Mouse (Mus musculus): Measurements from ENCODE around the gene Creb3l2. TPM values are rescaled to one million over a fixed set of nuclear protein-coding genes. Genes with fewer than 3 reads are reported as not detected.

Gene Creb3l2
- polyA plus RNA-seq, 1 experiment from 2014 or later = 31.1 TPM

DNA sequence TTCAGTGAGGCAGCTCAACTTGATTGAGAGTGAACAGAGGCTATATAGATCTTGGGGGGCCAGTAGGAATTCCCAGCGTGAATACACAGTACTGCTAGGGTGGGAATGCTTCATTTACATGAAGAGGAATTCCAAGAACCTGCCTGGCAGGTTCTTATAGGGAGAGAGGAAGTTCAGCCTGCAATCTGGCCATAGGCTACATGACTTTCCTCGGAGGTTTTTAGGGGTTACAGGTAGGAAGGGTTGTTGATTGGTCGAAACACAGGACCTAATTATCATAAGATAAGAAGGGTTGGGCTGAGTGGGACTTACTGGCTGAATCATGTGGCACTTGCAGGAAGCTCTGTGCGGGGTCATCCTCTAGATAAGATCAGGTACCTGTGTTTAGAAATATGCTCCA, 9.7 kb upstream of the Creb3l2 start:
- Histone ChIP-seq H3K4me3 (ENCODE audit: low read length) (no peak overlapping the region), H3K4me1 (replicated peaks; ENCODE audit: control insufficient read depth, insufficient read depth, low read length) (peaks cover 3% of the 10 kb centered on the region; the same call in 1 of the 2 replicates), H3K9me3 (ENCODE audit: control insufficient read depth, low read length) (no peaks in the 10 kb centered on the region)

GRCm38 (mm10) chr6:37447704-37448466, 5.9 kb upstream of the Creb3l2 start:
- Histone ChIP-seq H3K27ac (ENCODE audit: low read length) (no peak overlapping the region), H3K36me3 (ENCODE audit: control insufficient read depth, insufficient read depth, low read length) (no peaks in the 10 kb centered on the region), H3K4me3 (ENCODE audit: low read length) (no peak overlapping the region), H3K4me1 (replicated peaks; ENCODE audit: control insufficient read depth, insufficient read depth, low read length) (peaks cover 4% of the 10 kb centered on the region), H3K27me3 (ENCODE audit: control insufficient read depth, insufficient read depth, low read depth, low read length) (no peaks in the 10 kb centered on the region), H3K4me2 (ENCODE audit: low read depth, low read length) (no peak overlapping the region), H3K9me3 (ENCODE audit: control insufficient read depth, low read length) (no peaks in the 10 kb centered on the region), H3K9ac (ENCODE audit: low read length) (no peak overlapping the region)
- 20% methylated on average over 10 of the region's 10 CpGs for WGBS
- ATAC-seq (ENCODE audit: low read depth) = peak; percentile 71

More for the DNA sequence above, 9.7 kb upstream of the Creb3l2 start:
- H3K27me3 ChIP-seq (ENCODE audit: control insufficient read depth, insufficient read depth, low read depth, low read length) = no peaks in the 10 kb centered on the region
- H3K27ac ChIP-seq (ENCODE audit: low read length) = 0 out of 2 replicates have a peak overlapping the region, but pooled peaks have one; percentile 6
- no peak overlapping the region for H3K9ac ChIP-seq (ENCODE audit: low read length)
- peak; percentile 51; the same call in 1 of the 2 replicates for ATAC-seq (ENCODE audit: low read depth)
- H3K4me2 ChIP-seq (ENCODE audit: low read depth, low read length) = peak overlapping the region; percentile 16
- 33% methylated on average over 4 of the region's 4 CpGs for WGBS
- no peaks in the 10 kb centered on the region for H3K36me3 ChIP-seq (ENCODE audit: control insufficient read depth, insufficient read depth, low read length)

DNA sequence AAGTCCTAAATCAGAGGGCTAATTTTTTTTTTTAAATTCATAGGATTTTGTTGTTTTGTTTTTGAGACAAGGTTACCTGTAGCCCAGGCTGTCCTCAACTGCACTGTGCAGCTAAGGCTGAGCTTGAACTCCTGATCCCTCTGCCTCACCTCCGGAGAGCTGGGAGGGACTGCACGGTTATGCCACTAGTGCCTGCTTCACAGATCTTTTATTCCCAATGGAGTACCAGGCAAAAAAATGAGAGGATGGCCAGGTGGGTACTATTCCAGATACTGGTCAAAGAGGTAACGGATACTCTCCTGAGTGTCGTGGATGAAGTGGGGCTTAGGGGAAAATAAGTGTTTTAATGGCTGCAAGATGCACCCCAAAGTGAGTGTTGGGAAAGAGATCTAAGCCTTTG, 835 bp upstream of the Creb3l2 start:
- H3K4me2 ChIP-seq (ENCODE audit: low read depth, low read length) = peak overlapping the region; percentile 54
- H3K27me3 ChIP-seq (ENCODE audit: control insufficient read depth, insufficient read depth, low read depth, low read length) = no peaks in the 10 kb centered on the region
- H3K27ac ChIP-seq (ENCODE audit: low read length) = peak overlapping the region; percentile 85
- H3K36me3 ChIP-seq (ENCODE audit: control insufficient read depth, insufficient read depth, low read length) = 0 out of 2 replicates have a peak, but pooled peaks cover 2% of the 10 kb centered on the region
- H3K9ac ChIP-seq (ENCODE audit: low read length) = peak overlapping the region; percentile 62
- WGBS = 35% methylated on average over 4 of the region's 4 CpGs
- H3K4me1 ChIP-seq (replicated peaks; ENCODE audit: control insufficient read depth, insufficient read depth, low read length) = peaks cover 23% of the 10 kb centered on the region
- no peak for ATAC-seq (ENCODE audit: low read depth)
- H3K4me3 ChIP-seq (ENCODE audit: low read length) = peak overlapping the region; percentile 50
- no peaks in the 10 kb centered on the region for H3K9me3 ChIP-seq (ENCODE audit: control insufficient read depth, low read length)

GRCm38 (mm10) chr6:37441251-37442011, 515 bp downstream of the Creb3l2 start:
- Histone ChIP-seq H3K9me3 (ENCODE audit: control insufficient read depth, low read length) (no peaks in the 10 kb centered on the region), H3K27ac (ENCODE audit: low read length) (peak overlapping the region; percentile 86), H3K36me3 (ENCODE audit: control insufficient read depth, insufficient read depth, low read length) (0 out of 2 replicates have a peak, but pooled peaks cover 2% of the 10 kb centered on the region), H3K4me2 (ENCODE audit: low read depth, low read length) (peak overlapping the region; percentile 73), H3K9ac (ENCODE audit: low read length) (peak overlapping the region; percentile 86), H3K4me1 (replicated peaks; ENCODE audit: control insufficient read depth, insufficient read depth, low read length) (peaks cover 29% of the 10 kb centered on the region), H3K4me3 (ENCODE audit: low read length) (peak overlapping the region; percentile 72), H3K27me3 (ENCODE audit: control insufficient read depth, insufficient read depth, low read depth, low read length) (no peaks in the 10 kb centered on the region)
- peak; percentile 44 for ATAC-seq (ENCODE audit: low read depth)
- under 1% methylated on average over 40 of the region's 40 CpGs for WGBS

DNA sequence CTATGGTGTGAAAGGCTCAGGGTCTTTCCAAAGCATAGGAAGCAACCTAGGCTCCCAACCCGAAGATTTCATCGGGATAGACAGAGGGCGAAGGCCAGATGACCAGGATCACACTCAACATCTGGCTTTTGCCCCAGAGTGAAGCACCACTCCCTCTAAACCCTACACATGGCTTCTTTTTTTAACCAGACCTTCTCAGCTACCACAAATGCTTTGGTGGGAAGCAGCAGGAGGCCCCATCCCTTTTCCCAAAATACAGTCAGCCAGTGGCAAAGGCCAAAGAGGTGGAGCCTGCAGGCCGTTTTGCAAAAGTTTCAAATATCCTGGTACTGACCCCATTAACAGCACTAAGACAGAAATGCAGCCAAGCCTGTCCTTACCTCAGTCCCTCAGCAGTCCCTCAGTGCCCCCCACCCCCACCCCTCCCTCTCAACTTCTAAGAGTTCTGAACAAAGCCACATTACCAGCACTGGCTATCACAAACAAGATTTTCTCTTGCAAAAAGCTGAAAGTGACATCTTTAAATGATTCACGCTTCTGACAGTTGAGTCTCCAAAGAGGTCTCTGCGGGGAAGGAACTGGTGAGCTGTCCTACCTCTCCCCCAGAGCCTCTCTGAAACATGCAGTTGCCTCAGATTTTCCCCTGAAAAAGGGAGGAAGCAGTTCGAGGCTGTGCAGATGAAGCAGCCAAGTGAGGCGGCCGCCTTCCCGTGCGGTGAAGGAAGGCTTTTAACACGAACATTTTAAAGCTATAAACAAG, 1.3 kb downstream of the Creb3l2 start:
- Histone ChIP-seq H3K4me1 (replicated peaks; ENCODE audit: control insufficient read depth, insufficient read depth, low read length) (peaks cover 36% of the 10 kb centered on the region), H3K4me2 (ENCODE audit: low read depth, low read length) (peak overlapping the region; percentile 73), H3K9ac (ENCODE audit: low read length) (peak overlapping the region; percentile 86), H3K4me3 (ENCODE audit: low read length) (peak overlapping the region; percentile 72), H3K27me3 (ENCODE audit: control insufficient read depth, insufficient read depth, low read depth, low read length) (no peaks in the 10 kb centered on the region), H3K9me3 (ENCODE audit: control insufficient read depth, low read length) (no peaks in the 10 kb centered on the region), H3K36me3 (ENCODE audit: control insufficient read depth, insufficient read depth, low read length) (0 out of 2 replicates have a peak, but pooled peaks cover 2% of the 10 kb centered on the region), H3K27ac (ENCODE audit: low read length) (peak overlapping the region; percentile 86)
- no peak for ATAC-seq (ENCODE audit: low read depth)
- WGBS = 4% methylated on average over 12 of the region's 12 CpGs

DNA sequence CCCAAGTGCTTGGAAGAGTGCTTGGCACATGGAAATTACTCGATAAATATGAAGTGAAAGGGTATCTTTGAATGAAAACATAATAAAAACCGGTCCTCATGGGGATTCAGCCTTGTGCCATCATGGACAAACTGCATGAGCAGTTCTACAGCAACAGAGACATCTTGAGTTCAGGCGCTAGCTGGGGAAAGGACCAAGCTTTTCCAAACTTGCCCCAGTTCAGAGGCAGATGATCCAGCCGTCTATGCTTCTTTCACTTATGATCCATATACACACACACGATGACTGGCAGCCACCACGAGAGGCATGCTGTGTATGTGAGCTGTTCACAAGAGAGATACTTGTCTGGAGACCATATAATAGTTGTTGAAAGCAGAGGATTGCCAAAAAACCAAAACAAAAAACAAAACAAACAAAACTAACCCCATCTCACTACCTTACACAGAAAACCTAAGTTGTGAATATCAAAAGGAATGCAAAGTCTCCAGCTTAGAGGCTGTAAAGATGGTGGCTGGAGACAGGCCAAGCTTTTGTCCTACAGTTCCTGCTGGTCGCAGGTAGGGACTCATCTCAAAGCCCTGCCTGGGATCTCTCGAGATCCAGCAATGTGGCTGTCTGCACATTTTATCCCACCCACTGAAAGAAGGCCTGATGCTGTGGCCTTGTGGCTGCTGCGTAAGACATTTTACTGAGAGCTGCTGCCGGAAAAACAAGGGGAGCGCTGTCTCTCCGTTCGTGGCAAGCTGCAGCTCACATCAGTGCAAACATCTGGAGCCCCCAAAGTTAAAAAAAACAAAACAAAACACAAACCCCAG, 2.1 kb downstream of the Creb3l2 start:
- H3K4me3 ChIP-seq (ENCODE audit: low read length) = peak overlapping the region; percentile 72
- no peaks in the 10 kb centered on the region for H3K27me3 ChIP-seq (ENCODE audit: control insufficient read depth, insufficient read depth, low read depth, low read length)
- no peaks in the 10 kb centered on the region for H3K9me3 ChIP-seq (ENCODE audit: control insufficient read depth, low read length)
- 17% methylated on average over 13 of the region's 13 CpGs for WGBS
- H3K36me3 ChIP-seq (ENCODE audit: control insufficient read depth, insufficient read depth, low read length) = peaks cover 8% of the 10 kb centered on the region
- peaks cover 43% of the 10 kb centered on the region for H3K4me1 ChIP-seq (replicated peaks; ENCODE audit: control insufficient read depth, insufficient read depth, low read length)
- ATAC-seq (ENCODE audit: low read depth) = no peak
- H3K27ac ChIP-seq (ENCODE audit: low read length) = peak overlapping the region; percentile 86
- peak overlapping the region; percentile 86 for H3K9ac ChIP-seq (ENCODE audit: low read length)
- H3K4me2 ChIP-seq (ENCODE audit: low read depth, low read length) = peak overlapping the region; percentile 73

- Histone ChIP-seq H3K4me2 (ENCODE audit: low read depth, low read length) (peak overlapping the region; percentile 47), H3K4me1 (replicated peaks; ENCODE audit: control insufficient read depth, insufficient read depth, low read length) (peaks cover 54% of the 10 kb centered on the region), H3K9ac (ENCODE audit: low read length) (peak overlapping the region; percentile 34), H3K36me3 (ENCODE audit: control insufficient read depth, insufficient read depth, low read length) (peaks cover 12% of the 10 kb centered on the region), H3K9me3 (ENCODE audit: control insufficient read depth, low read length) (no peaks in the 10 kb centered on the region), H3K27me3 (ENCODE audit: control insufficient read depth, insufficient read depth, low read depth, low read length) (no peaks in the 10 kb centered on the region), H3K27ac (ENCODE audit: low read length) (no peak overlapping the region), H3K4me3 (ENCODE audit: low read length) (peak overlapping the region; percentile 17)
- ATAC-seq (ENCODE audit: low read depth) = no peak
- 94% methylated on average over 3 of the region's 3 CpGs for WGBS
Observed at GRCm38 (mm10) chr6:37438510-37438909, 3.4 kb downstream of the Creb3l2 start.

DNA sequence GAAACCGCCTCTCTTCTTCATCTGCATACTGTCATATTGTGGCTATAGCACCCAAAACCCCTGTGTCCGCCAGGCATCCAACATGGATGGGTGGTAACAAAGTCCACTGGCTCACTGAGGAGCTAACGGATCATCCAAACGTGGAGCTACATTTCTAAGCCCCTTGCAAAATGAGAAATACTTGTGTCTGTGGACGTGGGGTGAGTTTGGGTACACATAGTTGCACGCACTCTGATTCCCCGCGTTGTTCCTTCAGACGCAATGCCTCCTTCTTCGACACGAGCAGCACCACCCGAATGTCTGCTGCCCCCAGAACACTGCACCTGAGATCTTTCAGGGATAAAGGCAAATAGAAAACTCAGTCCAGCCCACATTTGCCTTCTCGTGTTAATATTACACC, 4.9 kb downstream of the Creb3l2 start:
- Histone ChIP-seq H3K9me3 (ENCODE audit: control insufficient read depth, low read length) (no peaks in the 10 kb centered on the region), H3K4me3 (ENCODE audit: low read length) (no peak overlapping the region), H3K4me2 (ENCODE audit: low read depth, low read length) (no peak overlapping the region), H3K36me3 (ENCODE audit: control insufficient read depth, insufficient read depth, low read length) (peaks cover 12% of the 10 kb centered on the region), H3K4me1 (replicated peaks; ENCODE audit: control insufficient read depth, insufficient read depth, low read length) (peaks cover 62% of the 10 kb centered on the region), H3K9ac (ENCODE audit: low read length) (no peak overlapping the region), H3K27ac (ENCODE audit: low read length) (no peak overlapping the region), H3K27me3 (ENCODE audit: control insufficient read depth, insufficient read depth, low read depth, low read length) (no peaks in the 10 kb centered on the region)
- no peak for ATAC-seq (ENCODE audit: low read depth)
- WGBS = 77% methylated on average over 13 of the region's 13 CpGs
